Mouse (Mus musculus) retina, embryonic 14.5 days (tissue): ENCODE data around the gene Nt5c2.

Source experiments
- DNase-seq: peaks from one replicate; pipeline ENCODE4 v3.0.0-alpha.2; 2015; ENCODE audit warnings: low spot score

Gene Nt5c2

GRCm38 (mm10) chr19:46846459-46846858 is 168.5 kb downstream of the Nt5c2 start:
- no peak for DNase-seq

DNA sequence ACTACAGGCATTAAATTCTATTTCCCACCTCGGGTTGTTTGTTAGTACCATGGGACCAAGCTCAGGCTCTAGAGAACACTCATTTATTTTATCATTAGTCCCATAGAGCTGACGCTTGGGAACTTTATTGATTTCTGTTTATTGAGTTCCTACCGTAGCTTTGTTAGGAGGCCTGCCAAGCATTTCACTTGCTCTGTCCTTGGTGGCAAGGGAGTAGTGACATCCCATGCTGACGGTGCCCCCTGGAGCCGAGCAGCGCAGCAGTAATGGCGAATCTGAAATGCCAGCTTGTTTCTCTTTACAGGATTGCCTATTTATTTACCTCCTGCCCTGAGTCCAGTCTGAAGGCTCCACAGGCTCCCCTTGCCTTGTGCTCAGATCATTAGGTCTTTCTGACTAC is 168.9 kb downstream of the Nt5c2 start:
- DNase-seq = no peak

- DNase-seq = no peak
Observed at GRCm38 (mm10) chr19:46843030-46843429, 171.9 kb downstream of the Nt5c2 start.

- DNase-seq = no peak
Observed at GRCm38 (mm10) chr19:46841016-46841415, 173.9 kb downstream of the Nt5c2 start.

- no peak for DNase-seq
Observed at GRCm38 (mm10) chr19:46837290-46838079, 177.5 kb downstream of the Nt5c2 start.

DNA sequence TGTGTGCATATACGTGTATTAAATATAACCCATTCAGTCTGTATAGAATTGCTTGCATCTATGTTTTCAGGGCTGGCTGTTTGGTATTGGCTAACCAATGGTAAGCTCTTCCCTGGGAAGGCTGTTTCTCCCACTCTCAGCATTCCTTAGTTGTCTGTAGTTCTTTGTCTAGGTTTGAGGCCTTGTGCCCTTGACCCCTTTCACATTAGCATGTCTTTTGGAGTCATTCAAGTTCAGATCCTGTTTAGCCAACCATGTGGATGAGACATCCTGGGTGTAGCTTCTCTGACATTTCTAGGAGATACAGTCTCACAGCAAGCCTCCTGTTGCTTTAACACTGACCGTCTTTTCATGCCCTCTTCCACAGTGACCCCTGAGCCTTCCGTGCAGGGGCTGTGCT is 178.9 kb downstream of the Nt5c2 start:
- DNase-seq = no peak

- DNase-seq = no peak
Observed at GRCm38 (mm10) chr19:46835339-46835738, 179.6 kb downstream of the Nt5c2 start.

- no peak for DNase-seq
Observed at GRCm38 (mm10) chr19:46834301-46834700, 180.7 kb downstream of the Nt5c2 start.
